Mouse (Mus musculus) colon, adult 2 months (tissue): ENCODE measurements around the gene Elovl3. TPM values are rescaled to one million over a fixed set of nuclear protein-coding genes. Genes with fewer than 3 reads are reported as not detected.

Experiments
- polyA plus RNA-seq: library from polyadenylated mRNA; depleted of rRNA; stranded (reverse); fragments of >200 nt; gene quantifications from 2 replicates; pipeline ENCODE4 v1.2.3, GENCODE M21; 2012; rRNA removed

The Elovl3 gene
- not detected in 2 replicates for polyA plus RNA-seq

DNA sequence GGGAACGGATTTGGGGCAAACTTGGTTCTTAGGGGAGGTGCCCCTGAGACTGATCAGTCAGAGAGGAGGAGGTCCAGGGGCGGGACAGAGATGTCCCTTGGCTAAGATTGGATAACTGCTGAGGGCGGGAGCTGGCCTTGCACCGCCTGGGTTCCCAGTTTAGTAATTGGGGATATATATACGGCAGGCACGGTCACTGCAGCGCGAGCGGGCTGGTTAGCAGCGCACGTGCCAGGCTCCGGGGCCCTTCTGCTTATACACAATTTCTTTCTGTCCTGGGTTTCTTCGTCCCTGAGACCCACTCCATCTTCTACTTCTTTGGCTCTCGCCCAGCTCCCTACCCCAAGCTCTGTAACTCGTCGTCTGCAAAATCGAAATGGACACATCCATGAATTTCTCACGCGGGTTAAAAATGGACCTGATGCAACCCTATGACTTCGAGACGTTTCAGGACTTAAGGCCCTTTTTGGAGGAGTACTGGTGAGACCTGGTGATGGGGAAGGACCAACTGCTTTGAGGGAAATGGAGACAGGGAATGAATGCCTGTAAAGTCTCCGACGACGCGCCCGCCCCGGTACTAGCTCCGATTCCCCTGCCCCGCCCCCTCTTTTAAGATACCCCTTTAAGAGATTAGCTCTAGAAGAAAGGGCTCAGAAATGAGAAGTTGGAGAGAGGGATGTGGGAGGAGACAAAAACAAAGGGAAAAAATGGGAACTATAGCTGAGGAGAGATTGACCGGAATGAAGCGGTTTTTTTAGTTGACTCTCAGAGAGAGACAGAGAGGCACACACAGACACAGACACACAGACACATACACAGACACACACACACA is at the start of gene Elovl3:
Gene Elovl3 (plus strand): TSS at position 204 of the 832 bp plus-strand sequence.

DNA sequence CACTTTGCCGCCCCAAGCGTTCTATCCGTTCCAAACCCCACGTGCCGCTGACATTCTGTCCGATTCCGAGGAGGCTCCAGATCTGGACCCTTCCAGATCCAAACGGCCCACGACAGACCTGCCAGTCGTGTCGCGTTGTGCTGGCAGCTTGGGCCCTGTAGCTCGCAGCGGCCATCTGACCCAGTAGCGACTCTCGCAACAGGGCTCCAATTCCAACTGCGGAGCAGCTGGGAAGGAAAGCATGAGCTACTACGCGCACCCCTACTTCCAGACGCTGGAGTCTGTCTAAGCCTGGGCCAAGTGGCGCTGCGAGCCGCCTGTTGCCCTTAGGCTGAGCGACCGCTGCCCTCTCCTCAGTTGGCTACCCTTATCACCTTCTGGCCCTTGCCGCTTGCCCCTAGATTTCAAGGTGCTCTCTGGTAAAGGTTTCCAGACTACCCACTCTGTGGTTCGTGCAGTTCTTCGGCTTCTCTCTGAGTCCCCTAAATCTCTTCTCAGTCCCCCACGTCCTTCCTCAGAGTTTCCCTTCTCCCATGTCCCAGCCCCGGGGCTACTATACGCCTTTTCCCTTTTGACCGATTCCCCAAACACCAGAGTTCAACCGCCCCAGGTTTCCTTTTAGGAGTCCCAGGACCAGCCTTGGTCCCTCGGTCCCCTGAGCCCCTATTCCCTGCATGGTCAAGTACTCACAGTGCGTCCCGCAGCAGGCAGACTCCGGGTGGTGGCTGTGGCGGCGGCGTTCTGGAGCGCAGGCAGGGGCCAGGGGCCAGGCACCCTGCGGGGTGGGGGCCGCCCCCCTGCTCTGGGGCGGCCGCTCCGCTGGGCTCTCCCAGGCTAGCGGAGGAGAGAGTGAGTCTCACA is 16.0 kb downstream of the Elovl3 start, which contains the start of gene Pitx3:
Gene Pitx3 (minus strand): TSS at position 816 of the 861 bp plus-strand sequence.

GRCm38 (mm10) chr19:46152127-46152803 is 20.6 kb downstream of the Elovl3 start, which contains the start of gene Gbf1:
TSS of gene Gbf1 (plus strand) at chr19:46152509.

Other genes starting within 250 kb of the Elovl3 start
- gene Armh3, start 133.4 kb upstream of the Elovl3 start, polyA plus RNA-seq, result 6.9 and 7.5 TPM in 2 replicates
- gene Hps6, start 128.4 kb upstream of the Elovl3 start, polyA plus RNA-seq, result 7.4 and 8.1 TPM in 2 replicates
- 15.7 and 19.2 TPM in 2 replicates for gene Pprc1, start 87.0 kb upstream of the Elovl3 start, polyA plus RNA-seq
- gene Ldb1, start 86.7 kb upstream of the Elovl3 start, polyA plus RNA-seq, result 122 and 128 TPM in 2 replicates
- gene Nolc1, start 56.0 kb upstream of the Elovl3 start, polyA plus RNA-seq, result 7.2 and 10.3 TPM in 2 replicates
- not detected in 2 replicates for gene Pitx3, start 16.4 kb downstream of the Elovl3 start, polyA plus RNA-seq
- 123 and 135 TPM in 2 replicates for gene Gbf1, start 20.6 kb downstream of the Elovl3 start, polyA plus RNA-seq
- gene Nfkb2, start 172.4 kb downstream of the Elovl3 start, polyA plus RNA-seq, result 80.1 and 82.1 TPM in 2 replicates
- gene Psd, start 195.3 kb downstream of the Elovl3 start, polyA plus RNA-seq, result 84.9 and 95.3 TPM in 2 replicates
- 42.0 and 49.5 TPM in 2 replicates for gene Fbxl15, start 196.3 kb downstream of the Elovl3 start, polyA plus RNA-seq
- gene Cuedc2, start 206.8 kb downstream of the Elovl3 start, polyA plus RNA-seq, result 48.1 and 49.4 TPM in 2 replicates
- gene Mfsd13a, start 209.2 kb downstream of the Elovl3 start, polyA plus RNA-seq, result 91.0 and 119 TPM in 2 replicates
- 20.5 and 25.8 TPM in 2 replicates for gene 2310034G01Rik, start 218.4 kb downstream of the Elovl3 start, polyA plus RNA-seq